Mouse (Mus musculus) ES-Bruce4 (cell line): Measurements from ENCODE around the gene Ubxn1.

Source experiments
- CTCF ChIP-seq: IDR thresholded peaks from one replicate; pipeline ENCODE4 v1.8.1; 2011; ENCODE audit warnings: low read depth, low read length
- EP300 ChIP-seq: IDR thresholded peaks from 2 replicates; pipeline ENCODE4 v1.6.1; 2011; ENCODE audit warnings: low read depth, low read length; ENCODE audit not compliant: insufficient read depth

GRCm38 (mm10) chr19:8903412-8903811 lies 32.1 kb downstream of the Ubxn1 start:
- no peak for TF ChIP-seq EP300
- TF ChIP-seq CTCF = no peak
